Mouse (Mus musculus) stomach, embryonic 14.5 days (tissue): ENCODE measurements around the gene 6430548M08Rik. TPM values are rescaled to one million over a fixed set of nuclear protein-coding genes. Genes with fewer than 3 reads are reported as not detected.

Experiments
- ATAC-seq: fragments of 200-750 bp; cut with Nextera tagmentation; 2 replicates; pipeline ENCODE4 v1.8.0; 2017; ENCODE audit warnings: low read depth, moderate TSS enrichment; ENCODE audit not compliant: insufficient number of reproducible peaks, insufficient read depth, low FRiP score
- H3K27ac ChIP-seq: fragments of 300-500 bp; sonication (generic); 2 replicates; pipeline ENCODE4 v1.5.1; 2014; ENCODE audit warnings: mild to moderate bottlenecking, low read length, moderate library complexity, mixed read lengths
- H3K27me3 ChIP-seq: fragments of 300-500 bp; sonication (generic); 2 replicates; pipeline ENCODE4 v1.6.1; 2014; ENCODE audit warnings: low read length, control low read depth, mixed read lengths; ENCODE audit not compliant: control insufficient read depth, insufficient read depth
- H3K36me3 ChIP-seq: fragments of 300-500 bp; sonication (generic); 2 replicates; pipeline ENCODE4 v1.6.1; 2014; ENCODE audit warnings: mild to moderate bottlenecking, control low read depth, low read length, moderate library complexity, mixed read lengths; ENCODE audit not compliant: control insufficient read depth, insufficient read depth
- H3K4me1 ChIP-seq: fragments of 300-500 bp; sonication (generic); 2 replicates; pipeline ENCODE4 v1.6.1; 2014; ENCODE audit warnings: low read length, control low read depth, mixed read lengths; ENCODE audit not compliant: control insufficient read depth, insufficient read depth
- H3K4me2 ChIP-seq: fragments of 300-500 bp; sonication (generic); replicated peaks from 2 replicates; pipeline ENCODE4 v1.6.1; 2014; ENCODE audit warnings: low read depth, low read length, control low read depth
- H3K4me3 ChIP-seq: fragments of 300-500 bp; sonication (generic); 2 replicates; pipeline ENCODE4 v1.5.1; 2014; ENCODE audit warnings: low read depth, low read length, control low read depth
- H3K9ac ChIP-seq: fragments of 300-500 bp; sonication (generic); replicated peaks from 2 replicates; pipeline ENCODE4 v1.6.1; 2014; ENCODE audit warnings: low read depth, mild to moderate bottlenecking, control low read depth, low read length, moderate library complexity, mixed read lengths
- H3K9me3 ChIP-seq: fragments of 300-500 bp; sonication (generic); 2 replicates; pipeline ENCODE4 v1.6.1; 2016; ENCODE audit warnings: low read depth, low read length, control low read depth; ENCODE audit not compliant: control insufficient read depth
- WGBS: fragments of 180-500 bp; shearing (Covaris S2); extraction: QIAGEN DNeasy Blood & Tissue Kit; methylation state at CpG from one replicate; pipeline ENCODE4 v1.1.7; 2014; 5-methylcytosine and 5-hydroxymethylcytosine counted together
- polyA plus RNA-seq: library from polyadenylated mRNA; unstranded; fragments of >200 nt; fragmentation: Nextera tagmentation; extraction: Ambion mirVana; gene quantifications from 2 replicates; pipeline ENCODE4 v1.2.1, GENCODE M21; 2014

Gene 6430548M08Rik
- polyA plus RNA-seq, 1 experiment from 2014 or later, result 6.6 TPM

- Histone ChIP-seq H3K27ac (no peak overlapping the region), H3K4me1 (peaks cover 17% of the 10 kb centered on the region), H3K9me3 (no peaks in the 10 kb centered on the region), H3K36me3 (no peaks in the 10 kb centered on the region), H3K4me2 (no peak overlapping the region), H3K4me3 (no peak overlapping the region), H3K27me3 (no peaks in the 10 kb centered on the region), H3K9ac (no peak overlapping the region)
- WGBS, result 79% methylated on average over 1 of the region's 1 CpGs
- ATAC-seq, result no peak
Observed at GRCm38 (mm10) chr8:120173195-120173594, 59.2 kb downstream of the 6430548M08Rik start.

- Histone ChIP-seq H3K9ac (no peak overlapping the region), H3K36me3 (no peaks in the 10 kb centered on the region), H3K4me1 (peaks cover 23% of the 10 kb centered on the region), H3K27ac (no peak overlapping the region), H3K27me3 (no peaks in the 10 kb centered on the region), H3K4me3 (no peak overlapping the region), H3K9me3 (no peaks in the 10 kb centered on the region), H3K4me2 (no peak overlapping the region)
- WGBS, result 52% methylated on average over 18 of the region's 18 CpGs
- ATAC-seq, result no peak
Observed at GRCm38 (mm10) chr8:120174606-120175005, 60.7 kb downstream of the 6430548M08Rik start.

- H3K27ac ChIP-seq, result peak overlapping the region; percentile 18; the same call in 1 of the 2 replicates
- H3K4me1 ChIP-seq, result peaks cover 26% of the 10 kb centered on the region
- no peak overlapping the region for H3K4me3 ChIP-seq
- WGBS, result 37% methylated on average over 4 of the region's 4 CpGs
- no peak overlapping the region for H3K9ac ChIP-seq
- no peaks in the 10 kb centered on the region for H3K36me3 ChIP-seq
- no peaks in the 10 kb centered on the region for H3K27me3 ChIP-seq
- H3K9me3 ChIP-seq, result no peaks in the 10 kb centered on the region
- H3K4me2 ChIP-seq, result no peak overlapping the region
- ATAC-seq, result no peak
Observed at GRCm38 (mm10) chr8:120176605-120177004, 62.7 kb downstream of the 6430548M08Rik start.

- no peak within 1 kb of the TSS for H3K4me3 ChIP-seq
- H3K4me2 ChIP-seq, result peak within 1 kb of the TSS; percentile 40
- under 1% methylated on average over 26 of the region's 26 CpGs for WGBS
- no peaks in the 10 kb centered on the region for H3K36me3 ChIP-seq
- H3K27me3 ChIP-seq, result no peaks in the 10 kb centered on the region
- peaks cover 26% of the 10 kb centered on the region for H3K4me1 ChIP-seq
- H3K27ac ChIP-seq, result peak within 1 kb of the TSS; percentile 49
- ATAC-seq, result peak; percentile 82
- no peaks in the 10 kb centered on the region for H3K9me3 ChIP-seq
- H3K9ac ChIP-seq, result no peak within 1 kb of the TSS
Observed at GRCm38 (mm10) chr8:120177318-120178123, 63.6 kb downstream of the 6430548M08Rik start, which contains the start of gene Fam92b. TSS of gene Fam92b (minus strand) at chr8:120177466.

GRCm38 (mm10) chr8:120178124-120178514, 64.2 kb downstream of the 6430548M08Rik start:
- H3K27ac ChIP-seq, result peak overlapping the region; percentile 22; the same call in 1 of the 2 replicates
- H3K4me2 ChIP-seq, result peak overlapping the region; percentile 40; the same call in 1 of the 2 replicates
- no peaks in the 10 kb centered on the region for H3K9me3 ChIP-seq
- peaks cover 26% of the 10 kb centered on the region for H3K4me1 ChIP-seq
- WGBS, result 9% methylated on average over 10 of the region's 10 CpGs
- no peaks in the 10 kb centered on the region for H3K36me3 ChIP-seq
- H3K9ac ChIP-seq, result 0 out of 2 replicates have a peak overlapping the region, but pooled peaks have one; percentile 1
- H3K27me3 ChIP-seq, result no peaks in the 10 kb centered on the region
- ATAC-seq, result no peak
- H3K4me3 ChIP-seq, result no peak overlapping the region

GRCm38 (mm10) chr8:120179027-120179431, 65.1 kb downstream of the 6430548M08Rik start:
- WGBS, result 0% methylated on average over 10 of the region's 10 CpGs
- H3K27ac ChIP-seq, result no peak overlapping the region

GRCm38 (mm10) chr8:120180445-120180970, 66.6 kb downstream of the 6430548M08Rik start:
- no peak overlapping the region for H3K27ac ChIP-seq
- no peaks in the 10 kb centered on the region for H3K36me3 ChIP-seq
- no peak overlapping the region for H3K9ac ChIP-seq
- no peaks in the 10 kb centered on the region for H3K27me3 ChIP-seq
- no peaks in the 10 kb centered on the region for H3K9me3 ChIP-seq
- no peak for ATAC-seq
- H3K4me1 ChIP-seq, result peaks cover 41% of the 10 kb centered on the region
- no peak overlapping the region for H3K4me2 ChIP-seq
- H3K4me3 ChIP-seq, result no peak overlapping the region
- 38% methylated on average over 7 of the region's 7 CpGs for WGBS

More at GRCm38 (mm10) chr8:120179027-120179431, 65.1 kb downstream of the 6430548M08Rik start:
- ATAC-seq, result peak; percentile 43; the same call in 1 of the 2 replicates
- Histone ChIP-seq H3K9me3 (no peaks in the 10 kb centered on the region), H3K9ac (no peak overlapping the region), H3K36me3 (no peaks in the 10 kb centered on the region), H3K27me3 (no peaks in the 10 kb centered on the region), H3K4me1 (peaks cover 27% of the 10 kb centered on the region), H3K4me2 (peak overlapping the region; percentile 34), H3K4me3 (no peak overlapping the region)

GRCm38 (mm10) chr8:120181274-120181673, 67.3 kb downstream of the 6430548M08Rik start:
- WGBS, result 79% methylated on average over 5 of the region's 5 CpGs
- Histone ChIP-seq H3K9me3 (no peaks in the 10 kb centered on the region), H3K27ac (no peak overlapping the region), H3K27me3 (no peaks in the 10 kb centered on the region), H3K36me3 (no peaks in the 10 kb centered on the region), H3K4me1 (peaks cover 48% of the 10 kb centered on the region), H3K4me2 (no peak overlapping the region), H3K4me3 (no peak overlapping the region), H3K9ac (no peak overlapping the region)
- no peak for ATAC-seq
